16 mouse cellular contexts compared by ENCODE assay signal in the genomic region with DNA sequence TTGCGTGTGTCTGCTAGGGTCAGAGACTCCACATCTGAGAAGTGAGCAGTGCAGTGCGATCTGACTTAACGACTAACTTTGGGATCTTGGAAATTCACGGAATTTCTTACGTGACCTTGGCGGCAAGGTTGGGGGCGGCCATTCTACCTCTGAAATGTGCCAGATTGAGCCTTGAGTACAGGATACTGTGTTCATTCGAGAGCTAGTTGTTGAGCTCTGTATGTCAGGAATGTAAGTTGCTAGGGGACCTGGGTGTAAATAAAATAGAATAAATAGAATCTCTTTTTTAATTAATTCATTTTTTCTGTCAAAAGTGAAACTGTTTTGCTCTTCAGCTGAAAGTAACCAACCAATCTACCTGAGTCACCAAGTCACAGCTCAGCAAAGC. TPM values are rescaled to one million over a fixed set of nuclear protein-coding genes. Genes with fewer than 3 reads are reported as not detected.
DNase-seq lines count a peak whose midpoint lies in the region; ATAC-seq and TF ChIP-seq lines count a peak whose summit lies in the region.
"Had no signal": no experiment of that assay in that cellular context is flagged by ENCODE, and none has a peak within 500 bp of the region (broad histone marks: within the 10 kb centered on the region; RNA-seq: fewer than 3 reads in every experiment).

No protein-coding gene starts in this region.

- DNase-seq in forebrain, embryonic 10.5 days (ENCODE audit: extremely low spot score, low spot score) = no peak
- no peak for DNase-seq in heart, postnatal 14 days
- DNase-seq in lung, postnatal 14 days = no peak
- no peak for DNase-seq in adrenal gland, postnatal 25 days
- DNase-seq: embryo, embryonic 11 days; gastrocnemius, postnatal 36 days; right cerebral cortex, postnatal 4 days; thymus, adult 18-20 months had no signal

- H3K27me3 ChIP-seq in forebrain, embryonic 12.5 days = 0 out of 2 replicates have a peak, but pooled peaks cover 5% of the 10 kb centered on the region
- 0 out of 2 replicates have a peak, but pooled peaks cover 10% of the 10 kb centered on the region for H3K27me3 ChIP-seq in forebrain, embryonic 10.5 days (ENCODE audit: poor library complexity, severe bottlenecking)
- H3K27me3 ChIP-seq in heart, embryonic 15.5 days = peaks cover 5% of the 10 kb centered on the region
- H3K27me3 ChIP-seq in lung, embryonic 15.5 days = 0 out of 2 replicates have a peak, but pooled peaks cover 3% of the 10 kb centered on the region
- H3K27me3 ChIP-seq: neural tube, embryonic 13.5 days had no signal

- H3K9me3 ChIP-seq in forebrain, embryonic 12.5 days = no peaks in the 10 kb centered on the region
- H3K9me3 ChIP-seq in forebrain, embryonic 10.5 days = no peaks in the 10 kb centered on the region
- no peaks in the 10 kb centered on the region for H3K9me3 ChIP-seq in heart, embryonic 15.5 days (replicated peaks)
- no peaks in the 10 kb centered on the region for H3K9me3 ChIP-seq in lung, embryonic 15.5 days
- H3K9me3 ChIP-seq: neural tube, embryonic 13.5 days had no signal

- no peak for ATAC-seq in forebrain, embryonic 12.5 days (ENCODE audit: low FRiP score)
- ATAC-seq in heart, embryonic 15.5 days (replicated peaks; ENCODE audit: insufficient number of reproducible peaks, insufficient read depth, low FRiP score, low read depth) = no peak
- ATAC-seq in lung, embryonic 15.5 days (ENCODE audit: borderline replicate concordance, extremely low read depth, low FRiP score, low TSS enrichment) = no peak

- H3K4me3 ChIP-seq in forebrain, embryonic 12.5 days (replicated peaks) = no peak overlapping the region
- H3K4me3 ChIP-seq in forebrain, embryonic 10.5 days = no peak overlapping the region
- H3K4me3 ChIP-seq in heart, embryonic 15.5 days = no peak overlapping the region
- H3K4me3 ChIP-seq in lung, embryonic 15.5 days = no peak overlapping the region
- H3K4me3 ChIP-seq in cortical plate, adult 2 months (ENCODE audit: insufficient read depth, low read length) = 0 out of 2 replicates have a peak overlapping the region, but pooled peaks have one; percentile 9
- H3K4me3 ChIP-seq: neural tube, embryonic 13.5 days had no signal

- H3K36me3 ChIP-seq in forebrain, embryonic 12.5 days (replicated peaks) = no peaks in the 10 kb centered on the region
- H3K36me3 ChIP-seq in forebrain, embryonic 10.5 days (replicated peaks) = no peaks in the 10 kb centered on the region
- no peaks in the 10 kb centered on the region for H3K36me3 ChIP-seq in heart, embryonic 15.5 days
- no peaks in the 10 kb centered on the region for H3K36me3 ChIP-seq in lung, embryonic 15.5 days
- H3K36me3 ChIP-seq: neural tube, embryonic 13.5 days had no signal

- H3K4me2 ChIP-seq in forebrain, embryonic 12.5 days = 0 out of 2 replicates have a peak overlapping the region, but pooled peaks have one; percentile 3
- H3K4me2 ChIP-seq in heart, embryonic 15.5 days = peak overlapping the region; percentile 42
- H3K4me2 ChIP-seq in lung, embryonic 15.5 days = 0 out of 2 replicates have a peak overlapping the region, but pooled peaks have one; percentile 7
- H3K4me2 ChIP-seq: neural tube, embryonic 13.5 days had no signal

- H3K9ac ChIP-seq in forebrain, embryonic 12.5 days = no peak overlapping the region
- H3K9ac ChIP-seq in heart, embryonic 15.5 days = no peak overlapping the region
- H3K9ac ChIP-seq in lung, embryonic 15.5 days = no peak overlapping the region
- H3K9ac ChIP-seq: neural tube, embryonic 13.5 days had no signal

- no peak for TF ChIP-seq POLR2A in cortical plate, adult 2 months (IDR thresholded peaks at IDR 0.05; ENCODE audit: extremely low read depth, insufficient read depth, low read length)

- intact Hi-C loops in heart, postnatal 14 days (cut with DNase I) = loop anchor here (10.0 kb wide), 1 partner anchor 1382 kb away; no protein-coding TSS in a partner anchor

- peaks cover 8% of the 10 kb centered on the region; the same call in 1 of the 2 replicates for H3K4me1 ChIP-seq in forebrain, embryonic 12.5 days
- H3K4me1 ChIP-seq in forebrain, embryonic 10.5 days = peaks cover 5% of the 10 kb centered on the region; the same call in 1 of the 2 replicates
- peaks cover 6% of the 10 kb centered on the region; the same call in 1 of the 2 replicates for H3K4me1 ChIP-seq in heart, embryonic 15.5 days (replicated peaks)
- no peaks in the 10 kb centered on the region for H3K4me1 ChIP-seq in lung, embryonic 15.5 days
- H3K4me1 ChIP-seq in cortical plate, adult 2 months (ENCODE audit: control insufficient read depth, insufficient read depth, low read length) = peaks cover 8% of the 10 kb centered on the region

- 60% methylated on average over 8 of the region's 8 CpGs for WGBS in forebrain, embryonic 12.5 days
- WGBS in forebrain, embryonic 10.5 days = 68% methylated on average over 8 of the region's 8 CpGs
- WGBS in heart, embryonic 15.5 days = 38% methylated on average over 8 of the region's 8 CpGs
- 50% methylated on average over 8 of the region's 8 CpGs for WGBS in lung, embryonic 15.5 days

- TF ChIP-seq CTCF in cortical plate, adult 2 months (IDR thresholded peaks at IDR 0.05; ENCODE audit: extremely low read depth, insufficient read depth, low read length) = no peak

- no peak overlapping the region for H3K27ac ChIP-seq in forebrain, embryonic 12.5 days
- H3K27ac ChIP-seq in forebrain, embryonic 10.5 days = no peak overlapping the region
- no peak overlapping the region for H3K27ac ChIP-seq in heart, embryonic 15.5 days
- H3K27ac ChIP-seq in lung, embryonic 15.5 days = no peak overlapping the region
- H3K27ac ChIP-seq in cortical plate, adult 2 months (ENCODE audit: insufficient read depth, low read length) = no peak overlapping the region
- H3K27ac ChIP-seq: kidney, postnatal 0 days; neural tube, embryonic 13.5 days had no signal

RNA-seq across cellular contexts. Expression of gene Rnf182, which starts 22.8 kb away (rescaled TPM):
- polyA plus RNA-seq in forebrain, embryonic 12.5 days (2016; fragmentation: Nextera tagmentation; extraction: Ambion mirVana) = 17.0 and 18.7 TPM in 2 replicates
- polyA plus RNA-seq in forebrain, embryonic 10.5 days (2016; fragmentation: Nextera tagmentation; extraction: Ambion mirVana) = 6.6 and 6.7 TPM in 2 replicates
- 1.9 and 2.8 TPM in 2 replicates for polyA plus RNA-seq in heart, embryonic 15.5 days (2015; fragmentation: Nextera tagmentation; extraction: Ambion mirVana)
- total RNA-seq in heart, postnatal 14 days (2021) = under 1 TPM; 0.10 to 0.22 TPM
- 3.4 and 4.7 TPM in 2 replicates for polyA plus RNA-seq in lung, embryonic 15.5 days (2015; fragmentation: Nextera tagmentation; extraction: Ambion mirVana)
- polyA plus RNA-seq in cortical plate, adult 2 months (2012; rRNA removed) = 7.3 and 9.1 TPM in 2 replicates
- 0.86 and 0.91 TPM in 2 replicates for total RNA-seq in adrenal gland, postnatal 25 days (2021)
- total RNA-seq: monocyte, adult 5-6 weeks had no signal
- polyA plus RNA-seq: liver, embryonic 16.5 days had no signal

RNA-seq across cellular contexts. Expression of gene Mcur1, which starts 32.7 kb away (rescaled TPM):
- polyA plus RNA-seq in forebrain, embryonic 12.5 days (2016; fragmentation: Nextera tagmentation; extraction: Ambion mirVana) = 11.7 and 11.8 TPM in 2 replicates
- 10.1 and 10.5 TPM in 2 replicates for polyA plus RNA-seq in forebrain, embryonic 10.5 days (2016; fragmentation: Nextera tagmentation; extraction: Ambion mirVana)
- 17.2 and 17.3 TPM in 2 replicates for polyA plus RNA-seq in heart, embryonic 15.5 days (2015; fragmentation: Nextera tagmentation; extraction: Ambion mirVana)
- total RNA-seq in heart, postnatal 14 days (2021) = 10 to 100 TPM; 45.7 to 47.5 TPM
- polyA plus RNA-seq in lung, embryonic 15.5 days (2015; fragmentation: Nextera tagmentation; extraction: Ambion mirVana) = 16.2 and 17.9 TPM in 2 replicates
- polyA plus RNA-seq in cortical plate, adult 2 months (2012; rRNA removed) = 24.5 and 26.1 TPM in 2 replicates
- total RNA-seq in adrenal gland, postnatal 25 days (2021) = 38.0 and 38.6 TPM in 2 replicates
